ENCODE assay signal across 10 mouse cellular contexts in the genomic region with DNA sequence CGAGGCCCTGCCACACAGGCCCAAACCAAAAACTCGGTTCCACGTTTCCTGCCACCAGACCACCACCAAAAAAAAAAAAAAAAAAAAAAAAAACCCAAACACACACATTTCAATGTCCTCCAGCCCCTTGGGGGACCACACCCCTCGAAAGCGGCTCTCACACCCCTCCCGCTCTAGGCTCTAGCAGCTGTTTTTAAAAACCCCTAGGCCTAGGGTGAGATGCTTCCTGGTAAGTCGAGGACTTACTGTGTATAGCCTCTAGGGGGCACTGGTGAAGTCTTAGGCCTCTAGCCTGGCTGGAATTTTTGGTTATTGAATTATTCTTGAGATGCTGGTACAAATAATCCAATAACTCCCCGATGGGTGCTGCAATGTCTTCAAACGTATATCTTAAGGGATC. TPM values are rescaled to one million over a fixed set of nuclear protein-coding genes. Genes with fewer than 3 reads are reported as not detected.
DNase-seq lines count a peak whose midpoint lies in the region; ATAC-seq and TF ChIP-seq lines count a peak whose summit lies in the region.
"Had no signal": no experiment of that assay in that cellular context is flagged by ENCODE, and none has a peak within 500 bp of the region (broad histone marks: within the 10 kb centered on the region; RNA-seq: fewer than 3 reads in every experiment).

No protein-coding gene starts in this region.

- TF ChIP-seq CTCF in E14TG2a.4 (conservative IDR thresholded peaks at IDR 0.05; ENCODE audit: low read length) = peak; percentile 53

- no peak for TF ChIP-seq POLR2A in limb, embryonic 14.5 days (IDR thresholded peaks at IDR 0.05; ENCODE audit: borderline replicate concordance, extremely low read depth, insufficient read depth, insufficient read length)

- H3K4me2 ChIP-seq in forebrain, embryonic 14.5 days (ENCODE audit: low read length) = no peak overlapping the region
- no peak overlapping the region for H3K4me2 ChIP-seq in forebrain, embryonic 15.5 days (replicated peaks)
- H3K4me2 ChIP-seq in limb, embryonic 14.5 days (replicated peaks; ENCODE audit: low read depth, low read length, severe bottlenecking) = no peak overlapping the region
- H3K4me2 ChIP-seq: heart, embryonic 13.5 days had no signal

- no peak overlapping the region for H3K27ac ChIP-seq in forebrain, embryonic 14.5 days (ENCODE audit: low read depth, low read length)
- H3K27ac ChIP-seq in forebrain, embryonic 15.5 days (replicated peaks) = no peak overlapping the region
- no peak overlapping the region for H3K27ac ChIP-seq in limb, embryonic 14.5 days (replicated peaks; ENCODE audit: low read depth, low read length)
- no peak overlapping the region for H3K27ac ChIP-seq in limb, embryonic 10.5 days
- H3K27ac ChIP-seq: heart, embryonic 13.5 days had no signal

- no peak overlapping the region for H3K4me3 ChIP-seq in forebrain, embryonic 14.5 days (ENCODE audit: low read depth, low read length)
- no peak overlapping the region for H3K4me3 ChIP-seq in forebrain, embryonic 15.5 days
- H3K4me3 ChIP-seq in limb, embryonic 14.5 days (replicated peaks; ENCODE audit: low read length) = no peak overlapping the region
- H3K4me3 ChIP-seq in limb, embryonic 10.5 days = no peak overlapping the region
- peak overlapping the region; percentile 74 for H3K4me3 ChIP-seq in E14TG2a.4 (replicated peaks; ENCODE audit: low read length)
- H3K4me3 ChIP-seq: heart, embryonic 13.5 days had no signal

- no peaks in the 10 kb centered on the region for H3K36me3 ChIP-seq in forebrain, embryonic 14.5 days (ENCODE audit: control insufficient read depth, insufficient read depth, low read length)
- H3K36me3 ChIP-seq in forebrain, embryonic 15.5 days = no peaks in the 10 kb centered on the region
- no peaks in the 10 kb centered on the region for H3K36me3 ChIP-seq in limb, embryonic 14.5 days (ENCODE audit: control insufficient read depth, insufficient read depth, low read length)
- no peaks in the 10 kb centered on the region for H3K36me3 ChIP-seq in limb, embryonic 10.5 days
- no peaks in the 10 kb centered on the region for H3K36me3 ChIP-seq in E14TG2a.4 (ENCODE audit: insufficient read depth, low read length)
- H3K36me3 ChIP-seq: heart, embryonic 13.5 days had no signal

- H3K4me1 ChIP-seq in forebrain, embryonic 14.5 days (ENCODE audit: control insufficient read depth, insufficient read depth, low read length) = no peaks in the 10 kb centered on the region
- H3K4me1 ChIP-seq in forebrain, embryonic 15.5 days = no peaks in the 10 kb centered on the region
- H3K4me1 ChIP-seq in limb, embryonic 14.5 days (ENCODE audit: control insufficient read depth, insufficient read depth, low read length) = no peaks in the 10 kb centered on the region
- H3K4me1 ChIP-seq in limb, embryonic 10.5 days = peaks cover 5% of the 10 kb centered on the region; the same call in 1 of the 2 replicates
- H3K4me1 ChIP-seq in E14TG2a.4 (replicated peaks; ENCODE audit: low read depth, low read length) = peaks cover 10% of the 10 kb centered on the region
- H3K4me1 ChIP-seq: heart, embryonic 13.5 days had no signal

- ATAC-seq in forebrain, embryonic 14.5 days = no peak
- no peak for ATAC-seq in forebrain, embryonic 15.5 days (replicated peaks)
- no peak for ATAC-seq in limb, embryonic 14.5 days (ENCODE audit: low FRiP score, low read depth)
- ATAC-seq in granulocyte monocyte progenitor cell, adult 5-6 weeks (replicated peaks; ENCODE audit: poor library complexity, severe bottlenecking) = peak; percentile 55

- H3K27me3 ChIP-seq in forebrain, embryonic 14.5 days (replicated peaks; ENCODE audit: control insufficient read depth, insufficient read depth, low read length) = no peaks in the 10 kb centered on the region
- H3K27me3 ChIP-seq in forebrain, embryonic 15.5 days = no peaks in the 10 kb centered on the region
- H3K27me3 ChIP-seq in limb, embryonic 14.5 days (ENCODE audit: control insufficient read depth, insufficient read depth, low read length) = no peaks in the 10 kb centered on the region
- no peaks in the 10 kb centered on the region for H3K27me3 ChIP-seq in limb, embryonic 10.5 days (ENCODE audit: low read depth, poor library complexity, severe bottlenecking)
- peaks cover 3% of the 10 kb centered on the region; the same call in 1 of the 2 replicates for H3K27me3 ChIP-seq in E14TG2a.4 (ENCODE audit: insufficient read depth, low read length)

- DNase-seq in forebrain, embryonic 14.5 days (ENCODE audit: low spot score) = peak; percentile 33
- DNase-seq in limb, embryonic 14.5 days (ENCODE audit: low spot score) = peak; percentile 42
- no peak for DNase-seq in limb, embryonic 10.5 days (ENCODE audit: low spot score)
- no peak for DNase-seq in spleen, postnatal 14 days (ENCODE audit: low spot score in 2 of 2)
- DNase-seq in urinary bladder, adult 2 months (ENCODE audit: low spot score) = no peak
- DNase-seq: cerebellum, postnatal 36 days had no signal

- 60% methylated on average over 9 of the region's 9 CpGs for WGBS in forebrain, embryonic 14.5 days
- WGBS in forebrain, embryonic 15.5 days = 64% methylated on average over 9 of the region's 9 CpGs
- 65% methylated on average over 9 of the region's 9 CpGs for WGBS in limb, embryonic 14.5 days
- 66% methylated on average over 9 of the region's 9 CpGs for WGBS in limb, embryonic 10.5 days

- no peak overlapping the region for H3K9ac ChIP-seq in forebrain, embryonic 14.5 days (ENCODE audit: low read length)
- H3K9ac ChIP-seq in forebrain, embryonic 15.5 days (replicated peaks) = no peak overlapping the region
- no peak overlapping the region for H3K9ac ChIP-seq in limb, embryonic 14.5 days (ENCODE audit: low read depth, low read length, severe bottlenecking)
- H3K9ac ChIP-seq: heart, embryonic 13.5 days had no signal

- no peaks in the 10 kb centered on the region for H3K9me3 ChIP-seq in forebrain, embryonic 14.5 days (replicated peaks; ENCODE audit: control insufficient read depth, low read length)
- no peaks in the 10 kb centered on the region for H3K9me3 ChIP-seq in forebrain, embryonic 15.5 days
- no peaks in the 10 kb centered on the region for H3K9me3 ChIP-seq in limb, embryonic 14.5 days (ENCODE audit: control insufficient read depth, low read length)
- no peaks in the 10 kb centered on the region for H3K9me3 ChIP-seq in limb, embryonic 10.5 days (replicated peaks)
- H3K9me3 ChIP-seq in E14TG2a.4 (ENCODE audit: low read length) = peaks cover 35% of the 10 kb centered on the region

RNA-seq across cellular contexts. Expression of a gene that starts 7.2 kb away (rescaled TPM):
- 0.10 TPM in 1 of 2 replicates, not detected in the other for polyA plus RNA-seq in forebrain, embryonic 14.5 days (2014; fragmentation: Nextera tagmentation; extraction: Ambion mirVana)
- not detected in 2 replicates for polyA plus RNA-seq in forebrain, embryonic 15.5 days (2015; fragmentation: Nextera tagmentation; extraction: Ambion mirVana)
- 0.47 and 0.48 TPM in 2 replicates for polyA plus RNA-seq in limb, embryonic 14.5 days (2012; rRNA removed)
- not detected in 2 replicates for polyA plus RNA-seq in limb, embryonic 14.5 days (2014; fragmentation: Nextera tagmentation; extraction: Ambion mirVana)
- not detected in 2 replicates for polyA plus RNA-seq in limb, embryonic 10.5 days (2016; fragmentation: Nextera tagmentation; extraction: Ambion mirVana)
- not detected in 2 replicates for total RNA-seq in granulocyte monocyte progenitor cell, adult 5-6 weeks (2014; fragmentation: Nextera tagmentation)
- total RNA-seq in granulocyte monocyte progenitor cell, adult 5-6 weeks (2017) = not detected in 2 replicates
- polyA plus RNA-seq in urinary bladder, adult 2 months (2012; rRNA removed) = 0.37 and 0.59 TPM in 2 replicates
- polyA plus RNA-seq: heart, embryonic 13.5 days had no signal

RNA-seq across cellular contexts. Expression of a gene that starts 11.2 kb away (rescaled TPM):
- polyA plus RNA-seq in forebrain, embryonic 14.5 days (2014; fragmentation: Nextera tagmentation; extraction: Ambion mirVana) = 0.29 and 0.41 TPM in 2 replicates
- 0.13 and 0.29 TPM in 2 replicates for polyA plus RNA-seq in forebrain, embryonic 15.5 days (2015; fragmentation: Nextera tagmentation; extraction: Ambion mirVana)
- polyA plus RNA-seq in limb, embryonic 14.5 days (2012; rRNA removed) = 0.91 and 1.0 TPM in 2 replicates
- 0.21 TPM in 2 replicates for polyA plus RNA-seq in limb, embryonic 14.5 days (2014; fragmentation: Nextera tagmentation; extraction: Ambion mirVana)
- not detected in 2 replicates for polyA plus RNA-seq in limb, embryonic 10.5 days (2016; fragmentation: Nextera tagmentation; extraction: Ambion mirVana)
- total RNA-seq in granulocyte monocyte progenitor cell, adult 5-6 weeks (2014; fragmentation: Nextera tagmentation) = 0.34 TPM in 1 of 2 replicates, not detected in the other
- total RNA-seq in granulocyte monocyte progenitor cell, adult 5-6 weeks (2017) = 0.04 TPM in 1 of 2 replicates, not detected in the other
- polyA plus RNA-seq in urinary bladder, adult 2 months (2012; rRNA removed) = 27.2 and 31.4 TPM in 2 replicates

RNA-seq across cellular contexts. Expression of a gene that starts 30.3 kb away (rescaled TPM):
- polyA plus RNA-seq in forebrain, embryonic 14.5 days (2014; fragmentation: Nextera tagmentation; extraction: Ambion mirVana) = not detected in 2 replicates
- polyA plus RNA-seq in forebrain, embryonic 15.5 days (2015; fragmentation: Nextera tagmentation; extraction: Ambion mirVana) = not detected in 2 replicates
- 0.05 and 0.25 TPM in 2 replicates for polyA plus RNA-seq in limb, embryonic 14.5 days (2012; rRNA removed)
- polyA plus RNA-seq in limb, embryonic 14.5 days (2014; fragmentation: Nextera tagmentation; extraction: Ambion mirVana) = not detected in 2 replicates
- not detected in 2 replicates for polyA plus RNA-seq in limb, embryonic 10.5 days (2016; fragmentation: Nextera tagmentation; extraction: Ambion mirVana)
- total RNA-seq in granulocyte monocyte progenitor cell, adult 5-6 weeks (2014; fragmentation: Nextera tagmentation) = not detected in 2 replicates
- total RNA-seq in granulocyte monocyte progenitor cell, adult 5-6 weeks (2017) = not detected in 2 replicates
- not detected in 2 replicates for polyA plus RNA-seq in urinary bladder, adult 2 months (2012; rRNA removed)
- polyA plus RNA-seq: heart, embryonic 13.5 days had no signal

RNA-seq across cellular contexts. Expression of a gene that starts 42.5 kb away (rescaled TPM):
- 19.1 and 20.9 TPM in 2 replicates for polyA plus RNA-seq in forebrain, embryonic 14.5 days (2014; fragmentation: Nextera tagmentation; extraction: Ambion mirVana)
- 18.2 and 19.2 TPM in 2 replicates for polyA plus RNA-seq in forebrain, embryonic 15.5 days (2015; fragmentation: Nextera tagmentation; extraction: Ambion mirVana)
- 0.60 and 1.9 TPM in 2 replicates for polyA plus RNA-seq in limb, embryonic 14.5 days (2012; rRNA removed)
- 1.3 and 1.9 TPM in 2 replicates for polyA plus RNA-seq in limb, embryonic 14.5 days (2014; fragmentation: Nextera tagmentation; extraction: Ambion mirVana)
- 0.33 and 0.58 TPM in 2 replicates for polyA plus RNA-seq in limb, embryonic 10.5 days (2016; fragmentation: Nextera tagmentation; extraction: Ambion mirVana)
- 112 and 117 TPM in 2 replicates for total RNA-seq in granulocyte monocyte progenitor cell, adult 5-6 weeks (2014; fragmentation: Nextera tagmentation)
- total RNA-seq in granulocyte monocyte progenitor cell, adult 5-6 weeks (2017) = 17.6 and 21.2 TPM in 2 replicates
- polyA plus RNA-seq in urinary bladder, adult 2 months (2012; rRNA removed) = 3.3 and 3.5 TPM in 2 replicates

Comparison
In these comparisons a context has a peak if more than half of its experiments do, and no peak if none do; other contexts are left out.
1. DNase-seq: peak in forebrain, embryonic 14.5 days (single experiment) and limb, embryonic 14.5 days (single experiment); none in limb, embryonic 10.5 days (single experiment), spleen, postnatal 14 days (0 of 2) and urinary bladder, adult 2 months (single experiment).
2. RNA of a gene that starts 11.2 kb away (polyA plus RNA-seq): 27.2 to 31.4 TPM in urinary bladder, adult 2 months; 0.21 to 1.0 TPM in limb, embryonic 14.5 days, 0.29 to 0.41 TPM in forebrain, embryonic 14.5 days, 0.13 to 0.29 TPM in forebrain, embryonic 15.5 days and not detected in limb, embryonic 10.5 days; every median in the first group is over 10 times any median in the second.